Mouse (Mus musculus): Measurements from ENCODE around the gene Mfsd4b1. TPM values are rescaled to one million over a fixed set of nuclear protein-coding genes. Genes with fewer than 3 reads are reported as not detected.

Mfsd4b1 gene
- polyA plus RNA-seq, 1 experiment from 2014 or later = not detected

DNA sequence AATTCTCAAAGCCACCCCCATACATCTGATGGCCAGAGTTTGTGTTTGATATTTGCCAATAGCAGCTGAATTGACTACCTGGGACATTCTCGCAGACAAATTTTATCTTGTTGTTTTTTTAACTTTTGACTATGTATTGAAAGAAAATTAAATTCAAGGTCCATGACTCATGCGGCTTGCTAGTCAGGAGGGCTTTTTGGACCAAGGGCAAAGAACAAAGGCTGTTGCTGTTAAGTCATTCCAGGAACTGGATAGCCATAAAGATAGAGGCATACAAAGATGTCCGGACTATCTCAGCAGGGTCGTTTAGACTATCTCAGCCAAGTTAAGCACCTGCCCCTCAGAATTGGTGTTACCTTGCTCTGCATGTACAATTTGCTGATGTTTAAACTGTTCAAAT, 47.7 kb downstream of the Mfsd4b1 start:
- Histone ChIP-seq H3K27ac (no peak overlapping the region), H3K36me3 (replicated peaks) (no peaks in the 10 kb centered on the region), H3K4me1 (peaks cover 3% of the 10 kb centered on the region; the same call in 1 of the 2 replicates), H3K4me3 (no peak overlapping the region), H3K9me3 (peaks cover 15% of the 10 kb centered on the region), H3K27me3 (ENCODE audit: poor library complexity, severe bottlenecking) (no peaks in the 10 kb centered on the region)
- DNase-seq (ENCODE audit: extremely low spot score, low spot score) = no peak
- 97% methylated on average over 4 of the region's 4 CpGs for WGBS

DNA sequence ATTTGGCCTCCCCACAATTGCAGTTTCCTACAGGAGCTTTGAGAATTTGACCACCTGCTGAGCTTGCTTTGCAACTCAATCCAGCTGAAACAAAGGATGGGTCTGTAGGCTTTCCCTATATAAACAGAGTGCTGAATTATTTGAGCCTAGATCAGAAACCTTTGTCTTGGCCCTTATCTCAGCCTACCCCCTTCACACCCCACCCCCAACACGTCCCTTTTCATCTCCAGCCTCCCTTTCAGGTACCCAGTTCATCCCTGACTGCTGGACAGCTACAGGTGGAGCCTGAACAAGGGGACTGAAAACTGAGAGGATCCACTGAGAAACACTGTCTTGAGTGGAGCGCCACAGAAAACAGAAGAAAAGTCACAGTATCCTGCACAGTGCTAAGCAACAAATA, 49.3 kb downstream of the Mfsd4b1 start:
- Histone ChIP-seq H3K36me3 (replicated peaks) (no peaks in the 10 kb centered on the region), H3K4me3 (no peak overlapping the region), H3K27me3 (ENCODE audit: poor library complexity, severe bottlenecking) (no peaks in the 10 kb centered on the region), H3K9me3 (peaks cover 15% of the 10 kb centered on the region), H3K27ac (no peak overlapping the region), H3K4me1 (peaks cover 3% of the 10 kb centered on the region; the same call in 1 of the 2 replicates)
- no peak for DNase-seq (ENCODE audit: extremely low spot score, low spot score)
- 32% methylated on average over 2 of the region's 2 CpGs for WGBS

DNA sequence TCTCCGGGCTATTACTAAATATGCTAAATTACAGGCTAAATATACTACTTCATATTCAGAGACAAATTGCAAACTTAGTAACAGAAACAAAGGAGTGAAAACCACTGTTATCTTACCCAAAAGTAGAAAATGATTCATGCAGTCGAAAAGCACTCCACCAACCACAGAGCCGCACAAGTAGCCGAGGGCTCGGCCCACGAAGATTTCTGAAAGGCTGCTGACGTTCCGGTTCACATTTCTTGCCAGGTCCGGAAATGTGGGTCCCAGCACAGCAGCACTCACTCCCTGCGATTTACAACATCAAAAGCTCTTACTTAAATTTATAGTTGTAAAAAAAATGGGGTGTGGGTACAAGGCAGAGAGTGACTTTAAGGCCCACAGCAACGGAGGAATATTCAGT, 50.1 kb downstream of the Mfsd4b1 start:
- no peaks in the 10 kb centered on the region for H3K36me3 ChIP-seq (replicated peaks)
- no peak overlapping the region for H3K27ac ChIP-seq
- H3K4me3 ChIP-seq = no peak overlapping the region
- DNase-seq (ENCODE audit: extremely low spot score, low spot score) = no peak
- WGBS = 73% methylated on average over 11 of the region's 11 CpGs
- H3K9me3 ChIP-seq = peaks cover 15% of the 10 kb centered on the region
- peaks cover 3% of the 10 kb centered on the region; the same call in 1 of the 2 replicates for H3K4me1 ChIP-seq
- no peaks in the 10 kb centered on the region for H3K27me3 ChIP-seq (ENCODE audit: poor library complexity, severe bottlenecking)

DNA sequence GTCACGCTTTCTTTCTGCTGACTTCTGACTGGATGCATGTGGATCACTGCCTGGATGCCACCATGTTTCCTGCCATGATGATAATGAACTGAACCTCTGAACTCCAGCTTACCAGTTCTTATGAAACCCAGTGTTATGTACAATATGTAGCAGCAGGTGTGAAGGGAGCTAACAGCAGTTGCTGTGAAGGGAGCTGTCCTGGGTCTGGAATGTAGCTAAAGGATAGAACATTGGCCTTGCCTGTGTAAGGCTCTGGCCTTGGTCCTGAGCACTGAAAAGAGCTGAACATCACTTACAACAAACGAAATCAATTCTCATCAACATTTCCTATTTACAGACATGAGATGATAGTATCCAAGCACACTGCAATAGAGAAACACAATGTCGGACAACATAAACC, 57.6 kb downstream of the Mfsd4b1 start:
- 88% methylated on average over 3 of the region's 3 CpGs for WGBS
- no peaks in the 10 kb centered on the region for H3K4me1 ChIP-seq
- H3K27me3 ChIP-seq (ENCODE audit: poor library complexity, severe bottlenecking) = no peaks in the 10 kb centered on the region
- DNase-seq (ENCODE audit: extremely low spot score, low spot score) = no peak
- no peaks in the 10 kb centered on the region for H3K36me3 ChIP-seq (replicated peaks)
- no peak overlapping the region for H3K4me3 ChIP-seq
- H3K9me3 ChIP-seq = no peaks in the 10 kb centered on the region
- no peak overlapping the region for H3K27ac ChIP-seq

DNA sequence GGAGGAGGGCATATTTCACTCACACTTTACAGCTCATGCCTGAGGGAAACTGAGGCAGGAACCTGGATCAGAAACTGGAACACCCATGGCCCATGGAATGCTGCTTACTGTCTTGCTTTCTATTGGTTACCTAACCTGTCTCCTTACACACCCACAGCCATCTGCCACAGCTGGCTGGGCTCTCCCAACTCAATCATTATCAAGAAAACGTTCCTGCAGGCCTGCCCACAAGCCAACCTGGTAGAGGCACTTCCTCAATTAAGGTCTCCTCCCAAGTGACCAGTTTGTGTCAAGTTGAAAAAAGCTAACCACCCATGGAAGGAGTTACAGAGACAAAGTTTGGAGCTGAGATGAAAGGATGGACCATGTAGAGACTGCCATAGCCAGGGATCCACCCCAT, 63.2 kb downstream of the Mfsd4b1 start:
- Histone ChIP-seq H3K4me1 (peaks cover 13% of the 10 kb centered on the region), H3K9me3 (no peaks in the 10 kb centered on the region), H3K36me3 (replicated peaks) (no peaks in the 10 kb centered on the region), H3K27me3 (ENCODE audit: poor library complexity, severe bottlenecking) (peaks cover 11% of the 10 kb centered on the region), H3K27ac (no peak overlapping the region), H3K4me3 (no peak overlapping the region)
- WGBS = 71% methylated on average over 1 of the region's 1 CpGs
- DNase-seq (ENCODE audit: extremely low spot score, low spot score) = no peak

DNA sequence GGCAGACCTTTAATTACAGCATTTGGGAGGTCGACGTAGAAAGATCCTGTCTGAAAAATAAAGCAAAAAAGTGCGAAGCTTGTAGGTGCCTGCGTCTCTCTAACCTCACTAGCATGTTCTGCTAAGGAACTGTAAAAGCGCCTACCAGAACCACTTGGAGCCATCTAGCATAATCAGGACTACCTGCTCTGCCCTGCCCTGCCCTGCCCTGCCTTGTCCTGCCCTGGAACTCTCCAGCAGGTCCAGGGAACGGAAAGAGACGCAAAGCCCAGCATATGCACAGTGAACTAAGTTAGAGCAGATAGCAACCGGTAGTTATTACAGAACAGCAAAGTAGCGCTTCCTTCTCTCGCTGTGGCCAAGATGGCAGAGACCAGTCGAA, 64.6 kb downstream of the Mfsd4b1 start:
- H3K9me3 ChIP-seq = no peaks in the 10 kb centered on the region
- peaks cover 13% of the 10 kb centered on the region for H3K4me1 ChIP-seq
- WGBS = 48% methylated on average over 11 of the region's 11 CpGs
- H3K36me3 ChIP-seq (replicated peaks) = no peaks in the 10 kb centered on the region
- peaks cover 11% of the 10 kb centered on the region for H3K27me3 ChIP-seq (ENCODE audit: poor library complexity, severe bottlenecking)
- no peak overlapping the region for H3K27ac ChIP-seq
- peak overlapping the region; percentile 60 for H3K4me3 ChIP-seq
- no peak for DNase-seq (ENCODE audit: extremely low spot score, low spot score)

DNA sequence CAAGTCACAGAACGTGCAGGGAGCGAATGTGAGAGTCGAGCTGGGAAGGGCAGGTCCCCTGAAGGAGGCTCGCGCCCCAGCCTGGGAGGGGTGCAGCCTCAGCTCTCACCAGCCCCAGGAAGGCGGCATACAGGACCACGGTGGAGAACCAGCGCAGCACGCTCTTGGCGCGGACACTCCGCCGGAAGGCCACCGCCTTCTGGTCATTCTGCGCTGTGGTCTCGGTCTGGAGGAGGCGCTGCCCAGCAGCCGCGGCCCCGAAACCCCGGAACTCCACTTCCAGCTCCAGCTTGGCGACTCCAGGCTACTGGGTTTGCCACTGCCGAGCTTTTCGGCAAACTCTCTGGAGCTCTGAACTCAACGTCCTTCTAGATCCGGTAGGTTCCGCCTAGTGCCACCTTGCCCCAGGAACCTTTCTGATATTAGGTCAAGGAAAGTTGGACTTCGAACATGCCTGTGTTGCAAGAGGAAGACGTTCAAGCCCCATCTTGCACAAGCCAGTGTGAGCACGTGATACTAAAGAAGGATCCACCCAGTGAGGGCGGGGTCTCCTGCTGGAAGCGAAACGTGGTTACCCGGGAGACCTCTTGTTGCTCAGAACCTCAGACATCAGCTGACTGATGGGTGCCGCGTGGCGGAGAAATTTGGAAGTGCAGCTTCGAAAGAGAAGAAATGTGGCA, 65.2 kb downstream of the Mfsd4b1 start, which contains the start of gene Mfsd4b3:
TSS of gene Mfsd4b3 (minus strand) at position 393 of the 680 bp plus-strand sequence.
- Histone ChIP-seq H3K4me3 (peak within 1 kb of the TSS; percentile 60), H3K4me1 (peaks cover 13% of the 10 kb centered on the region), H3K36me3 (replicated peaks) (no peaks in the 10 kb centered on the region), H3K9me3 (no peaks in the 10 kb centered on the region), H3K27ac (peak within 1 kb of the TSS; percentile 82), H3K27me3 (ENCODE audit: poor library complexity, severe bottlenecking) (peaks cover 11% of the 10 kb centered on the region)
- peak; percentile 92 for DNase-seq (ENCODE audit: extremely low spot score, low spot score)
- WGBS = under 1% methylated on average over 38 of the region's 38 CpGs

DNA sequence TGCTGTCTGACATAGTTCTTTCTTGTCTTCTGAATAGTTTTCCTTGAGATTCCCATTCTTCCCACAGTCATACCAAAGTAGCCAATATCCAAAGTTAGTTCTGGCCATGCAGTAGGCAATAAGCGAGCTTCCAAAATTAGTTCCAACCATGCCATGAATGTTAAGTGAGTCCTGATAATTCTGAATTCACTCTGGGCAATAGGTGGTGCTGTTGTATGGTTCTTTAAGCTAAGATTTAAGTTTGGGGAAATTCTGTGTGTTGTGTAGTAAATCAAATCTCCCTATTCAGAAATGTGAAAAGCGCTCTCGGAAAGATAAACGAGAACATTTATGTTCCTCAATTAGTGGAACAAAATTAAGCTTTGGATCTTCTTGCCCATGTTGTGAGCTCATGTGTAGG, 66.8 kb downstream of the Mfsd4b1 start:
- Histone ChIP-seq H3K36me3 (replicated peaks) (no peaks in the 10 kb centered on the region), H3K4me3 (no peak overlapping the region), H3K27me3 (ENCODE audit: poor library complexity, severe bottlenecking) (peaks cover 11% of the 10 kb centered on the region), H3K4me1 (peaks cover 13% of the 10 kb centered on the region), H3K9me3 (no peaks in the 10 kb centered on the region), H3K27ac (no peak overlapping the region)
- no peak for DNase-seq (ENCODE audit: extremely low spot score, low spot score)
- WGBS = 81% methylated on average over 4 of the region's 4 CpGs

DNA sequence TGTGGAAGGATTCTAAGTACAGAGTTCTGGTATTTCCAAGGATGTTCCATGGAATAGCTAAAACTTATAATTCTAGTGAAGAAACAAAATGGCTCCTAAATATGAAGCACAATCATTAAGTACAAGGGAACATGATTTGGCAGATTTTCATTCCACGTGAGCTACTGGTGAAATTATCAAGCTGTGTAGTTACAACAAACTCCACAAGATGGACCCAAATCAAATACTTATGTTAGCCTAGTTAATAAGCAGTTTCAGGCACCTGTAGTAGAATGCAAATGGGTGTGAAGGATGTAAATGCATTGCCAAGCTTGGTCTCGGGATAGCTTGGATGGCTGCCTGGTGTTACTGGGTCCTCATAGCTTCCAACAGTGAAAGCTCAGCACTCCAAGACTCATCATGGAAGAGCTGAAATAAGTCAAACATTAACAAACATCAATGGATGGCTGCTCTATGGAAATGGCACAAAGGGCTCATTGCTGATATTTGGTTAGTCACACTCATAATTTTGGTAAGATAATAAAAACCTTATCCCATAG, 68.7 kb downstream of the Mfsd4b1 start:
- Histone ChIP-seq H3K36me3 (replicated peaks) (no peaks in the 10 kb centered on the region), H3K27ac (no peak overlapping the region), H3K4me3 (no peak overlapping the region), H3K9me3 (no peaks in the 10 kb centered on the region), H3K4me1 (peaks cover 13% of the 10 kb centered on the region), H3K27me3 (ENCODE audit: poor library complexity, severe bottlenecking) (peaks cover 11% of the 10 kb centered on the region)
- WGBS = 70% methylated on average over 2 of the region's 2 CpGs
- DNase-seq (ENCODE audit: extremely low spot score, low spot score) = no peak

DNA sequence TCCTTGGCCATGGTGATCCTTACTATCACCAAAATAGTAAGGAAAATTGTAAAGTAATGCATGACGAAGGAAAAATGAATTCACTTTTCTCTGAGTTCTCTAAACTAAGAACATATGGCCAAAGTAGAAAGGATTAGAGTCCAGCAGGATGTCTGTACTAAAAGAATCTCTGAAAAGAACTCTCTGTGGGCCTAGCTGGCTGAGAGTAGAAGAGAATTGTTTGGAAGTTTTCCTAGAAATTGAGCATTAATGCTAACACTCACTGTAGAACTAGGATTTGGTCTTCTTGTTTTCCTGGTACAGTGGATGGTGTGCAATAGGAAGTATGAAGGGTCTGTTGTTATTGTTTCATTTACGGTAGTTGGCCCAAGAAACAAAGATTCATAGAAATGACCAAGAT, 69.9 kb downstream of the Mfsd4b1 start:
- DNase-seq (ENCODE audit: extremely low spot score, low spot score) = no peak
- H3K27me3 ChIP-seq (ENCODE audit: poor library complexity, severe bottlenecking) = peaks cover 11% of the 10 kb centered on the region
- WGBS = 85% methylated on average over 2 of the region's 2 CpGs
- no peak overlapping the region for H3K4me3 ChIP-seq
- no peak overlapping the region for H3K27ac ChIP-seq
- H3K36me3 ChIP-seq (replicated peaks) = no peaks in the 10 kb centered on the region
- H3K9me3 ChIP-seq = no peaks in the 10 kb centered on the region
- peaks cover 9% of the 10 kb centered on the region for H3K4me1 ChIP-seq

Other genes starting within 250 kb of the Mfsd4b1 start
- gene Mfsd4b4, start 126.0 kb downstream of the Mfsd4b1 start, polyA plus RNA-seq (2016; fragmentation: Nextera tagmentation; extraction: Ambion mirVana) = 5.0 and 5.6 TPM in 2 replicates
- gene Mfsd4b2, start 98.3 kb downstream of the Mfsd4b1 start, polyA plus RNA-seq (2016; fragmentation: Nextera tagmentation; extraction: Ambion mirVana) = not detected in 2 replicates
- gene Mfsd4b3, start 65.1 kb downstream of the Mfsd4b1 start, polyA plus RNA-seq (2016; fragmentation: Nextera tagmentation; extraction: Ambion mirVana) = 0.15 TPM in 1 of 2 replicates, not detected in the other
- gene Mfsd4b5, start 38.6 kb downstream of the Mfsd4b1 start, polyA plus RNA-seq (2016; fragmentation: Nextera tagmentation; extraction: Ambion mirVana) = not detected in 2 replicates
- gene Slc16a10, start 117.0 kb upstream of the Mfsd4b1 start, polyA plus RNA-seq (2016; fragmentation: Nextera tagmentation; extraction: Ambion mirVana) = 5.9 and 6.3 TPM in 2 replicates
- 98.0 and 101 TPM in 2 replicates for gene Rpf2, start 221.8 kb upstream of the Mfsd4b1 start, polyA plus RNA-seq (2016; fragmentation: Nextera tagmentation; extraction: Ambion mirVana)
- 150 TPM in 2 replicates for gene Gtf3c6, start 232.8 kb upstream of the Mfsd4b1 start, polyA plus RNA-seq (2016; fragmentation: Nextera tagmentation; extraction: Ambion mirVana)

Data from forebrain, embryonic 10.5 days (tissue).